20 mouse cellular contexts compared by ENCODE assay signal in the genomic region with DNA sequence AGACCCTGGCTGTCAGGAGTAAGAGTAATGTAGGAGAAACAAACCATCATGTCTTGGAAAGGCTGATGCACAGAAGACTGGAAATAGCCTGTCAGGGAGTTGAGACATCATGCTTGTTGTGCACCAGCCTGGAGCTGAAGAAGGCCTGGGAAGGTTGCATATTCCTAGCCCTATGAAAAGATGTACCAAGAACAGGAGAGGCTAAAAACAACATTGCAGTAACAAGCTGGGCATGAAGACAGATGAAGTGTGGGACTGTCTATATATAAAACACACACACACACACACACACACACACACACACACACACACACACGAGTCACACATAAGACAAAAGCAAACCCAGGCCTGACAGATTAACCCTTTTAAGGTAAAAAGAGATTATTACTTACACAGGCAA.
A peak's percentile ranks its signal among the peaks of the same experiment; 100 is the strongest.
DNase-seq lines count a peak whose midpoint lies in the region; ATAC-seq lines count a peak whose summit lies in the region.
"Had no signal": no experiment of that assay in that cellular context is flagged by ENCODE, and none has a peak within 500 bp of the region (broad histone marks: within the 10 kb centered on the region; RNA-seq: fewer than 3 reads in every experiment).

No protein-coding gene starts in this region.

- no peak for DNase-seq in frontal cortex, postnatal 25 days (ENCODE audit: low spot score in 2 of 2)
- peak; percentile 38 to 42 for DNase-seq in frontal cortex, adult 2 months (ENCODE audit: extremely low spot score in 1 of 2, low spot score in 1 of 2)
- peak; percentile 16 to 87 for DNase-seq in left cerebral cortex, postnatal 25 days (ENCODE audit: low spot score in 2 of 2)
- peak; percentile 24 to 50 for DNase-seq in right cerebral cortex, postnatal 36 days (ENCODE audit: low spot score in 2 of 2)
- no peak for DNase-seq in ovary, postnatal 14 days (ENCODE audit: low spot score)
- DNase-seq in kidney, adult 11 months: no peak
- no peak for DNase-seq in gastrocnemius, adult 18-20 months (ENCODE audit: low spot score)
- DNase-seq: cerebellum, adult 8-10 months; cerebellum, postnatal 36 days; gastrocnemius, adult 2 months; heart, postnatal 36 days; kidney, adult 9 months; kidney, postnatal 25 days; lung, postnatal 36 days; spleen, adult 18-20 months; thymus, postnatal 25 days had no signal

- intact Hi-C loops in left cerebral cortex, postnatal 25 days (cut with DNase I): loop anchor here (10.0 kb wide), 2 partner anchors 173 to 257 kb away; no protein-coding TSS in a partner anchor

- ATAC-seq in frontal cortex, adult (ENCODE audit: low TSS enrichment): peak; percentile 95
- ATAC-seq: forebrain, embryonic 15.5 days; inflammation-experienced regulatory T-cells, adult 6 months; midbrain, embryonic 13.5 days had no signal

Comparison
In these comparisons a context has a peak if more than half of its experiments do, and no peak if none do; other contexts are left out.
1. DNase-seq: peak in frontal cortex, adult 2 months (2 of 2), left cerebral cortex, postnatal 25 days (2 of 2) and right cerebral cortex, postnatal 36 days (2 of 2); none in frontal cortex, postnatal 25 days (0 of 2), ovary, postnatal 14 days (single experiment), kidney, adult 11 months (single experiment) and gastrocnemius, adult 18-20 months (single experiment).